Mouse (Mus musculus): ENCODE results near the gene Exoc1. TPM values are rescaled to one million over a fixed set of nuclear protein-coding genes. Genes with fewer than 3 reads are reported as not detected.

Exoc1 gene
- total and polyA plus RNA-seq, 3 experiments = 34.2 to 40.8 TPM; not detected in 1

- Histone ChIP-seq H3K79me2 (ENCODE audit: control insufficient read depth, insufficient read depth, low read length, poor library complexity) (no peaks in the 10 kb centered on the region), H3K27me3 (ENCODE audit: control insufficient read depth in 1 of 2, insufficient read depth in 2 of 2, low read length in 2 of 2) (no peaks in the 10 kb centered on the region), H3K9me3 (replicated peaks; ENCODE audit: insufficient read depth, low read length) (no peaks in the 10 kb centered on the region), H3K4me3 (ENCODE audit: control insufficient read depth in 1 of 2, insufficient read depth in 1 of 2, low read depth in 2 of 2, low read length in 2 of 2) (no peak overlapping the region), H3K9ac (ENCODE audit: control insufficient read depth, low read depth, low read length, poor library complexity, severe bottlenecking) (no peak overlapping the region), H3K27ac (ENCODE audit: control insufficient read depth, low read depth, low read length) (no peak overlapping the region), H3K4me1 (ENCODE audit: control insufficient read depth in 1 of 2, insufficient read depth in 2 of 2, low read length in 2 of 2) (no peaks in the 10 kb centered on the region), H3K36me3 (ENCODE audit: control insufficient read depth in 1 of 2, insufficient read depth in 2 of 2, low read length in 2 of 2) (peaks cover 0 to 8% of the 10 kb centered on the region in 2 experiments; a peak in 2 of 4 replicates)
- no peak for TF ChIP-seq RCOR1 (IDR thresholded peaks at IDR 0.05; ENCODE audit: low read depth, low read length)
- no peak for DNase-seq (ENCODE audit: low read depth, low spot score)
These were observed 83.9 kb downstream of the Exoc1 start for GRCm38 (mm10) chr5:76612867-76613499.

DNA sequence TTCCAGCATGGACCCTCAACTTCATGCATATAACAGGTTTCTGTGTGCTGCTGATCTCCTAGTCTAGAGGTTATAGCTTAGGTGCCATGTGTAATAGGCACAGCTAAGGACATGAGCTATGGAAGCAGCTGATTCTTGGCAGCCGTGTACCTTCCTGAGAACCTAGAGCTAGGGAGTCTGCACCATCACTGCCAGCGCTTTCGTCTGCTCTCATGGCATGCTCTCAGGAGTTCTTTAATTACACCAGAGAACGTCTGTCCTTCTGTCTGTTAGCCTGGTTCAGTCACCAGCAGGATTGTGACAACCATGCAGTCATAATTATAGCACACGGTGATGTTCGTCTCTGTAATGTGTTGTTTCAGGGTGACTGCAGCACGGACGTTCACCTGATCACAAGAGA, 86.2 kb downstream of the Exoc1 start:
- DNase-seq (ENCODE audit: low read depth, low spot score) = no peak
- Histone ChIP-seq H3K27ac (ENCODE audit: control insufficient read depth, low read depth, low read length) (no peak overlapping the region), H3K4me1 (ENCODE audit: control insufficient read depth in 1 of 2, insufficient read depth in 2 of 2, low read length in 2 of 2) (no peaks in the 10 kb centered on the region), H3K9me3 (replicated peaks; ENCODE audit: insufficient read depth, low read length) (no peaks in the 10 kb centered on the region), H3K4me3 (ENCODE audit: control insufficient read depth in 1 of 2, insufficient read depth in 1 of 2, low read depth in 2 of 2, low read length in 2 of 2) (no peak overlapping the region), H3K79me2 (ENCODE audit: control insufficient read depth, insufficient read depth, low read length, poor library complexity) (no peaks in the 10 kb centered on the region), H3K36me3 (ENCODE audit: control insufficient read depth in 1 of 2, insufficient read depth in 2 of 2, low read length in 2 of 2) (peaks cover 0 to 8% of the 10 kb centered on the region in 2 experiments; a peak in 2 of 4 replicates), H3K27me3 (ENCODE audit: control insufficient read depth in 1 of 2, insufficient read depth in 2 of 2, low read length in 2 of 2) (no peaks in the 10 kb centered on the region), H3K9ac (ENCODE audit: control insufficient read depth, low read depth, low read length, poor library complexity, severe bottlenecking) (no peak overlapping the region)
- TF ChIP-seq KAT2A (conservative IDR thresholded peaks at IDR 0.05; ENCODE audit: low read depth, low read length) (no peak), GATA1 (IDR thresholded peaks at IDR 0.05; ENCODE audit: low read depth, low read length) (no peak)

- Histone ChIP-seq H3K79me2 (ENCODE audit: control insufficient read depth, insufficient read depth, low read length, poor library complexity) (no peaks in the 10 kb centered on the region), H3K4me3 (ENCODE audit: control insufficient read depth in 1 of 2, insufficient read depth in 1 of 2, low read depth in 2 of 2, low read length in 2 of 2) (no peak overlapping the region), H3K27ac (ENCODE audit: control insufficient read depth, low read depth, low read length) (no peak overlapping the region), H3K36me3 (ENCODE audit: control insufficient read depth in 1 of 2, insufficient read depth in 2 of 2, low read length in 2 of 2) (peaks cover 0 to 8% of the 10 kb centered on the region in 2 experiments; a peak in 2 of 4 replicates), H3K27me3 (ENCODE audit: control insufficient read depth in 1 of 2, insufficient read depth in 2 of 2, low read length in 2 of 2) (no peaks in the 10 kb centered on the region), H3K4me1 (ENCODE audit: control insufficient read depth in 1 of 2, insufficient read depth in 2 of 2, low read length in 2 of 2) (no peaks in the 10 kb centered on the region), H3K9me3 (replicated peaks; ENCODE audit: insufficient read depth, low read length) (no peaks in the 10 kb centered on the region), H3K9ac (ENCODE audit: control insufficient read depth, low read depth, low read length, poor library complexity, severe bottlenecking) (no peak overlapping the region)
- no peak for DNase-seq (ENCODE audit: low read depth, low spot score)
- TF ChIP-seq MEF2A (IDR thresholded peaks at IDR 0.05; ENCODE audit: extremely low read depth, insufficient replicate concordance, low read depth, low read length, poor library complexity, severe bottlenecking) = no peak
- TF ChIP-seq ETS1 (IDR thresholded peaks at IDR 0.05; ENCODE audit: low read depth, low read length) = no peak
- TF ChIP-seq ZMIZ1 (IDR thresholded peaks at IDR 0.05; ENCODE audit: low read depth, low read length) = no peak
- no peak for TF ChIP-seq MAX (IDR thresholded peaks at IDR 0.05; ENCODE audit: low read length)
- no peak for TF ChIP-seq TAL1 (IDR thresholded peaks at IDR 0.05; ENCODE audit: low read length)
- TF ChIP-seq HCFC1 (IDR thresholded peaks at IDR 0.05; ENCODE audit: low read depth, low read length) = no peak
- no peak for TF ChIP-seq GABPA (IDR thresholded peaks at IDR 0.05; ENCODE audit: low read depth, low read length)
- TF ChIP-seq CTCF (IDR thresholded peaks at IDR 0.05 in 2 of 3, conservative IDR thresholded peaks at IDR 0.05 in 1 of 3; ENCODE audit: control insufficient read depth in 1 of 3, insufficient read depth in 1 of 3, low read depth in 2 of 3, low read length in 3 of 3, poor library complexity in 1 of 3, severe bottlenecking in 1 of 3) = no peak
- TF ChIP-seq ZNF384 (IDR thresholded peaks at IDR 0.05; ENCODE audit: low read depth, low read length) = no peak
- TF ChIP-seq KAT2A (conservative IDR thresholded peaks at IDR 0.05; ENCODE audit: low read depth, low read length) = no peak
- TF ChIP-seq MXI1 (IDR thresholded peaks at IDR 0.05; ENCODE audit: low read depth, low read length) = no peak
- TF ChIP-seq GATA1 (IDR thresholded peaks at IDR 0.05; ENCODE audit: low read depth, low read length) = no peak
- TF ChIP-seq UBTF (IDR thresholded peaks at IDR 0.05; ENCODE audit: borderline replicate concordance, insufficient read depth, low read depth, low read length) = no peak
- TF ChIP-seq TCF12 (IDR thresholded peaks at IDR 0.05; ENCODE audit: low read depth, low read length) = no peak
- no peak for TF ChIP-seq NRF1 (IDR thresholded peaks at IDR 0.05; ENCODE audit: insufficient read depth, low read depth, low read length, poor library complexity, severe bottlenecking)
- TF ChIP-seq BHLHE40 (IDR thresholded peaks at IDR 0.05; ENCODE audit: borderline replicate concordance, low read depth, low read length) = no peak
- no peak for TF ChIP-seq POLR2AphosphoS2 (IDR thresholded peaks at IDR 0.05; ENCODE audit: low read length)
- no peak for TF ChIP-seq RCOR1 (IDR thresholded peaks at IDR 0.05; ENCODE audit: low read depth, low read length)
These were observed 87.2 kb downstream of the Exoc1 start for GRCm38 (mm10) chr5:76616196-76616747.
